Mouse (Mus musculus) neutrophil, adult 5-6 weeks (primary cell): Measurements from ENCODE around the gene Proser2. TPM values are rescaled to one million over a fixed set of nuclear protein-coding genes. Genes with fewer than 3 reads are reported as not detected.
A peak's percentile ranks its signal among the peaks of the same experiment; 100 is the strongest.

Source experiments
- ATAC-seq: fragments of 151-379, 151-347 bp; 2 replicates; pipeline ENCODE4 v1.8.0; 2017; ENCODE audit warnings: mild to moderate bottlenecking, moderate TSS enrichment; ENCODE audit not compliant: insufficient number of reproducible peaks, poor library complexity, low FRiP score, severe bottlenecking; ENCODE audit errors: extremely low read depth
- total RNA-seq: library from RNA; stranded (forward); fragments of 200-1000 nt; gene quantifications from 2 replicates; pipeline ENCODE4 v1.2.3, GENCODE M21; 2017

Gene Proser2
- total RNA-seq = 0.25 and 0.47 TPM in 2 replicates

GRCm38 (mm10) chr2:6129555-6130355, at the start of gene Proser2:
Gene Proser2 (minus strand): TSS chr2:6130211.
- ATAC-seq = no peak

GRCm38 (mm10) chr2:6179749-6180117, 49.7 kb upstream of the Proser2 start:
- ATAC-seq = peak; percentile 56; the same call in 1 of the 2 replicates

- ATAC-seq = no peak
Observed at GRCm38 (mm10) chr2:6178901-6179748, 49.1 kb upstream of the Proser2 start.

- ATAC-seq = no peak
Observed at GRCm38 (mm10) chr2:6173013-6173412, 43.0 kb upstream of the Proser2 start.

- ATAC-seq = no peak
Observed at GRCm38 (mm10) chr2:6168560-6168959, 38.5 kb upstream of the Proser2 start.

GRCm38 (mm10) chr2:6167843-6168558, 38.0 kb upstream of the Proser2 start:
- ATAC-seq = no peak

DNA sequence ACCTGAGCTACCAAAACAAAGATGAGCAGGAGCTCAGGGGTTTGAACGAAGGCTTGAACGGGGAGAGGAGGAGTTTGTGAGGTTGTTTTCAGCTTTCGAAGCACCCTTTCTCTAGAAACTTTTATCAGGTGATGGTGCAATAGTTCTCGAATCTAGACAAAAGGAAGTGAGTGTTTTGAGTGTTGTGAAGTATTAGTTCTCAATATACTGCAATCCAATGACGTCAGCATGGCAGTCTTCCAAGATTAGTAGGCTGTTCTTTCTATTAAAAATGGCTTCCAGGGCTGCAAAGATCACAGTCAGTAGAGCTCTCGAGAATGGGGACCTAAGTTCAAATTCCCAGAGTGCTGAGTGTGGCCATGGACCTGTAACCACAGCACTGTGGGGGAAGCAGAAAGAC, 35.8 kb upstream of the Proser2 start:
- ATAC-seq = 0 out of 2 replicates have a peak, but pooled peaks have one; percentile 14

DNA sequence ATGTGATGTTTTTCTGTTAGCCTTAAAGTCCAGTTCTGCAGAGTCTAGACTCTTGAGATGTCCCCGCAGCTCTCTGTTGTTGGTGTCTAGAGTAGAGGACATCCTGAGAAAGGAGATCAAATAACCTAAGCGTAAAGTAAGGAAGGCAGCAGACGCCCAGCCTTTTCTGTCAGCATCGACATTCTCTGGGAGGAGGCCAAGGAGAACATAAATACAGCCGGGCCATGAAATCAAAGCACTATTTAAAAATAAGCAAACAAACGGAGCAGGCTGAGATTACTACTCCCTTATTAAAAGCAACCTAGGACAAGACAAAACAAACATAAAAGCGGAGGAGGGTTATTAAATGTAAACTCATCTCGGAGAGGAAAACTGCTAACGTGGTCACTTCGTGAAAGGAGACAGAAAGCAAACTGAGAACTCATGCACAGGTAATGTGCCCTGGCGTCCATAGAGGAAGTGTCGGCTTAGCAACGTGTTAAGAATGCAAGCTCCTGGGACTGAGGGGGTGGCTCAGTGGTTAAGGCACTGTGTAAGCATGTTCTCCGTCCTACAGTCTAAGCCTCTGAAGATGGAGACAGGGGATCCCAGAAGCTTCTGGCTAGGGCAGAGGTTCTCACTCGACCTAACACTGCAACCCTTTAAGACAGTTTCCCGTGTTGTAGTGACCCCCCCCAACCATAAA, 34.7 kb upstream of the Proser2 start:
- no peak for ATAC-seq

GRCm38 (mm10) chr2:6162366-6163040, 32.5 kb upstream of the Proser2 start:
- ATAC-seq = peak; percentile 48; the same call in 1 of the 2 replicates

DNA sequence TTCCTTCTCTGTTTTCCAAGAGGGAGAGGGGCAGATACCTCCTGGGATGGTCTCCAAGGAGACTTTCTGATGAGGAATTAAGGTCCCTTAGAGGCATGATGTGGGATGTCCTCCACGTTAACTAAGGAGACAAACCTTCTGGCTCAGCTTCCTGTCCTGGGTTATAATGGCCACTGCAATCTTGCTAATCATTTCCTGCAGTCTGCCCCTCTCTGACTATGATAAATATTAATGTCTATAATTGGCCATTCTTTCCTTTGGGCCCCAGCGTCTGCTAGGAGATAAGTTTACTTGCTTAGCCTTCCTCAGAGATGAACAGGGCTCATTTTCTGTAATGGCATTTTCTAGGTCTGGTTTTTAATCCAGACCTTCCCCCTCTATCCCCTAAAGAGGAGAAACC, 29.7 kb upstream of the Proser2 start:
- ATAC-seq = no peak

GRCm38 (mm10) chr2:6159219-6159618, 29.2 kb upstream of the Proser2 start:
- no peak for ATAC-seq

GRCm38 (mm10) chr2:6157635-6158034, 27.6 kb upstream of the Proser2 start:
- no peak for ATAC-seq

- no peak for ATAC-seq
Observed at GRCm38 (mm10) chr2:6157208-6157607, 27.2 kb upstream of the Proser2 start.

DNA sequence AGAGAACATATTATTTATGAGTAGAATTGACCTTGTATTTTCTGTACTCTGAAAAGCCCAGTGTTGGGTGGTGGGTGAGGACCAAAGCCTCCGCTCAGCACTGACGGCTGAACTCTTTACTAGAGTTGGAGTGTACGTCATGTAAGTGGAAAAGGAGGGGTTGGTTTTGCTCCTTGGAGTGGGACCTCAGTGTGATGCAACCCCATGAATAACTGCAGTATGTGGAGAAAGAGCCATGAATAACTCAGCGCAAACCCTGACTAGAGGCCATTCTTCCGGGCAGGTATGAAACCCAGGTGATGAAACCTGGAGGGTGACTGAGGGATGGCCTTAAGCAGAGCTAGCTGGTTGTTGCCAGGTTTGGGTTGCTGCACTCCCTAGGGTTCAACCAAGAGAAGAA, 19.8 kb upstream of the Proser2 start:
- ATAC-seq = no peak

DNA sequence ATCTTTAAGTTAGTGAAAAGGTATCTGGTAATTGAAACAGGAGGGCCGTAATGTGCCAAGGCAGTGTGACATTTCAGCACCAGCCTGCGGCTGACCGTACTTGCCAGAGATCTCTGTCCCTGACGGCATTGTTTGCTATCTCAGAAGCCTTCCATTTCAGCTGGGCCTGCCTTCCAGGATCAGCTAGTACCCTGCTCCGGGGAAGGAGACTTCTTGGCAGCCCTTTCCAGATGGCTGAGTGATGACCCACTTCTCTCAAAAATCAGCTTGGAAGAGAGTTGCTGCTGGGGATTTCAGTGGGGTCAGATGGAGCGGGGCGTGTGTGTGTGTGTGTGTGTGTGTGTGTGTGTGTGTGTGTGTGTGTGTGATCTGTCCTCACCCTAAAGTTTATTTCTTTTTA, 16.9 kb upstream of the Proser2 start:
- no peak for ATAC-seq

- no peak for ATAC-seq
Observed at GRCm38 (mm10) chr2:6146257-6146656, 16.2 kb upstream of the Proser2 start.

DNA sequence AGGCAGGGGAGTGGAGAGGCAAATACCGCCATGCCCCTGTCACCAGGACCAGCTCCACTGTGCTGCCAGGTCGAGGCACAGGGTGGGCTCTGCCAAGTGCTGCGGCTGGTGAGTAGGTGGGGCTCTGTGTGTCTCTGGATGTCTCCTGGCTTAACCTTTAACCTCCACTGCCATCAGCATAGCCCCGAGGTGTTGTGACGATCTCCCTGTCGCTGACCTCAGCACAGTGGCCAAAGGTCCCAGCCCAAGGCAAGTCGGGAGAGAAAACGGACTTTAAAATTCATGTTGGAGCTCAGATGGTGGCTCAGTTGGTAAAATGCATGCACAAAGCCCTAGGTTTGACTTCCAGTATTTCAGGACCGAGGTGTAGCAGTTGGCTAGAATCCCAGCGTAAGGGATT, 15.6 kb upstream of the Proser2 start:
- ATAC-seq = no peak

DNA sequence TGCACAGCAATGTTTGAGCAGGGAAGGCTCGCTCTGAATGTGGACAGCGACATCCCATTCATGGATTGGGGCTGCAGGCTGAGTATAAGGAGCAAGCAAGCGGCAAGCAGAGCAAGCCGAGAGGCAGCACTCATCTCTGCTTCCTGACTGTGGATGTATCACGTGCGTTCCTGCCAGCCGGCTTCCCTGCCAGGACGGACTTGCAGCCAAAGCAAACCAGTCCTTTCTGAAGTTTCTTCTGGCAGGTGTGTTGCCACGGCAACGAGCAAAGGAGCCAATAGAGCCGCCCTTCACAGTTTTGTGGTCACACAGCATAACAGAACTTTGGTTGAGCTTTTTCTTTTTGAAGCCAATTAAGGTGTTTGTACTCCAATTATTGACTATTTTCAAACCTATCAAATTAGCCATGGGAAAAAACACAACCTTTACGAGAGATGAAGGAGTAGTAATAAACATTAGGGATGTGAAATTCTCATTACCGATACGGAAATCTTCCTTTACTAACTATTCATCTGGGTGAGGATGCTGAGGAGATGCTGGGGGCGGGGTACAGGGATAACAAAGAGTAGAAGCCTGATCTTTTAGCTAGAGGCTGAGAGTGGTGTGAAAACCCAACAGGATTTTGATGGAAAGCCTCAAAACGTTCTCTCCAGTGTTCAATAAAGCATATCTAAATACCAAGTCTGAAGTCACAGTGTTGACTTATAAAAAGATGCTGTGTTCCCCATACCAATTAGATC, 13.1 kb upstream of the Proser2 start:
- no peak for ATAC-seq
